Mouse (Mus musculus): ENCODE results near the gene Ube2f. TPM values are rescaled to one million over a fixed set of nuclear protein-coding genes. Genes with fewer than 3 reads are reported as not detected.

Gene Ube2f
- total RNA-seq, 1 experiment from 2014 or later, result 35.2 TPM

GRCm38 (mm10) chr1:91292101-91292825, 42.2 kb downstream of the Ube2f start:
- no peak for ATAC-seq (replicated peaks; ENCODE audit: low read depth, poor library complexity, severe bottlenecking)

- ATAC-seq (replicated peaks; ENCODE audit: low read depth, poor library complexity, severe bottlenecking), result no peak
Measured at GRCm38 (mm10) chr1:91295544-91295943, 45.4 kb downstream of the Ube2f start.

- ATAC-seq (replicated peaks; ENCODE audit: low read depth, poor library complexity, severe bottlenecking), result peak; percentile 98
Measured at GRCm38 (mm10) chr1:91297799-91298744, 48.0 kb downstream of the Ube2f start, which contains the start of gene Scly. Gene Scly (plus strand): TSS chr1:91298338.

GRCm38 (mm10) chr1:91299026-91299706, 49.1 kb downstream of the Ube2f start:
- ATAC-seq (replicated peaks; ENCODE audit: low read depth, poor library complexity, severe bottlenecking), result 0 out of 2 replicates have a peak, but pooled peaks have one; percentile 6

GRCm38 (mm10) chr1:91299707-91300426, 49.8 kb downstream of the Ube2f start:
- no peak for ATAC-seq (replicated peaks; ENCODE audit: low read depth, poor library complexity, severe bottlenecking)

DNA sequence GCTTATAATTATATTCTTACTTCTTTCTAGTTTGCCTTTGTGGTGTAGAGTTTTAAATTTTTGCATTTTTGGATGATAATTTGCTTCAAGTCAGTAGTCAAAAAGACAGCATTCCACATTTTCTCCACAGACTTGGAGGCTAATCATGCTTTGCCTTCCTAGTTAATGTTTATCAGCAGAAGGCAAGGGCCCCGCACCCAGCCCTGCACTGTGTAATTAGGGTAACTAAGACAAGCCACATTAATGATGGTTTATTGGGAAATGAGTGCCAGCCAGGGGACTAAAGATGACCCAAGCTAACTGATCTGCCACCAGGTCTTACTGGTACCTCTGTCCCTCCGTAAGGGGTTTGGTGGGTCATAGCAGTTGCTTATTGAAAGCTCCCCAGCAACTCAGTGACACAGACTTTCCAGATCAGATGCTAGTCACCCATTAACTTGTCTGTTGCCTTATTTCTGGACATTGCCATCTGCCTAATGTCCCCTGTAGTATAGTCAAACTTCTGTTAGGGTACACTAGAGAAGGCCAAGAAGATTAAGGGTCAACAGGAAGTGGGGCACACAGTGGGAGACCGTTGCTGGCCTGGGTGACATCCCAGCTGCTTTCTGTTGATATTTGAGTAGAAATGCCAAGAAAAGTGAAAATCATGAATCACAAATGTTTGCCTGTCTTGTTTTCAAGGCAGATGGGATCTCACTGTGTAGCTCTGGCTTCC, 51.3 kb downstream of the Ube2f start:
- ATAC-seq (replicated peaks; ENCODE audit: low read depth, poor library complexity, severe bottlenecking), result no peak

DNA sequence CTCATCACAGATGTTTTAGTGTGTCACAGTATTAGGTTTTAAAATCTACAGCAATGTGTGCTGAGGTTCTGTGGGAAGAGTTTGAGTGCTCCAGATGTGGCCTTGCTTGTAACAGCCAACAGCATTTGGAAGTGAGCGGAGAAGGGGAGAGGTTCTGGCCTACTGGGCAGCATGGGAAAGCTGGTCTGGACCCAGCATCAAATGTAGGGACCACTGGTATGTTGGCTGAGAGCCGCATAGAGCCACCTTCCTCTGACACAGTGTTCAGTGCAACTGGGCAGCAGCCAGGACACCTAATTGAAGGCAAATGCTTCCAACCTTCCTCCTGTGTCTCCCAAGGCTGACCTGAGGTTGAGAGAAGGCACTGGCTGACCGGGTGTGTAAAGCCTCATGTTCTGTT, 51.9 kb downstream of the Ube2f start:
- ATAC-seq (replicated peaks; ENCODE audit: low read depth, poor library complexity, severe bottlenecking), result no peak

DNA sequence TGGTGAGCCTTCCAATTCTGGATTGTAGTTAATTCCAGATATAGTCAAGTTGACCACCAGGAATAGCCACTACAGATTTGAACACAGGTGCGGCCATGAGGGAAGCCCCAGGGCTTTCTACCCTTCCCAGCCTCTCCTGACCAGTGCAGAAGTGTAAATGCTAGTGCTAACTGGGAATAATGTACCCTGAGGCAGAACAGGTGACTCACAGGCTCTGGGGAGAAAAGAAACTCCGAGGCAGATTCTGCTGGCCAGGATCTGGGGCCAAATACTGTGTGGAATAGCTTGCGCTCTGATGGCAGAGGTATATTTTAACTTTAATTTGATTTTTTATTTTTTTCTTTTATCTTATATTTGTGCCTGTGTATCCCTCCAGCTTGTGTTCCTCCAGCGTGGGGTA, 54.5 kb downstream of the Ube2f start:
- no peak for ATAC-seq (replicated peaks; ENCODE audit: low read depth, poor library complexity, severe bottlenecking)

DNA sequence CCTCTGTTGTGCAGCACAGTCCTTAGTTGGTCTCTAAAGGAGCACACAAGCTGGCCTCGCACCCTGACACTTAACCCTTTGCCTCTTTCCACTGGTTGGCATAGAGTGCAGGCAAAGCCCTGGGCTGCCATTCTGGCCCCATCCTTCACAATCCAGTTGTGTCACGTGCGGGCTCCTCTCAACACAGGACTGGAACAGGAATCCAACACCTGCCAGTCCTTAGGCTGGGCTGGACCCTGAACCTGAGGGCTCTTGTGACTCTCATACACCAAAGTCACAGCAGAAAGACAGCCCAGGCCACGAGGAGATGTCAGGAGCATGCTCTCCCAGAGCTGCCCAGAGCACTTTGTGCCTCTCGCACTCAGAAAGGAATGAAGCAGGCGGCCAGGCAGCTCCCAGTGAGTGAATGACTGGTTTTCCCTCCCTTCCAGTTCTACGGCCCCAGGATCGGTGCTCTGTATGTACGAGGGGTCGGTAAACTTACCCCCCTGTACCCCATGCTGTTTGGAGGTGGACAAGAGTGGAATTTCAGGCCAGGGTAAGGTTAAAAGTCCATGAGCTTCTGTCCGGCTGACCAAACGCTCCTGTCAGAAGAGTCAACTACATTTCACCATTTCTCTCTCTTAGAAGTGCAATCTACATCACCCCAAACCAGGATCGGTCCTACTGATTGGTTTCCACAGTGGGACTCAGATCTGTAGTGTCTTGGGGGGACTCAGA, 59.4 kb downstream of the Ube2f start:
- no peak for ATAC-seq (replicated peaks; ENCODE audit: low read depth, poor library complexity, severe bottlenecking)

DNA sequence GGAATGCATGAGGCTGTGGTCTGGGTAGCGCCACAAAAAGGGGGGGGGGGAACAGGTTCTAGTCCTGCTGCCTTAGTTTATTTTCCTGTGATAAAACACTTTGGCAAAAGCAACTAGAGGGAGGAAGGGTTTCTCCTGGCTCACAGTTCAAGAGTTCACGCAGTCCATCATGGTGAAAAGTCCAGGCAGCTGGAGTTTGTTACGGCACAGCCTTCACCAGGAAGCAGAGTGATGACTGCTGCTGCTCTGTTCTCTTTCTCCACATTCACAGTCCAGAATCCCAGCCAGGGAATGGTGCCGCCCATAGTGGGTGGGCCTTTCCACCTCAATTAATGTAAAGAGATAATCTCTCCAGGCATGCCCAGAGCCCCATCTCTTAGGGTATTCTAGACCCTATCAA, 62.2 kb downstream of the Ube2f start:
- no peak for ATAC-seq (replicated peaks; ENCODE audit: low read depth, poor library complexity, severe bottlenecking)

DNA sequence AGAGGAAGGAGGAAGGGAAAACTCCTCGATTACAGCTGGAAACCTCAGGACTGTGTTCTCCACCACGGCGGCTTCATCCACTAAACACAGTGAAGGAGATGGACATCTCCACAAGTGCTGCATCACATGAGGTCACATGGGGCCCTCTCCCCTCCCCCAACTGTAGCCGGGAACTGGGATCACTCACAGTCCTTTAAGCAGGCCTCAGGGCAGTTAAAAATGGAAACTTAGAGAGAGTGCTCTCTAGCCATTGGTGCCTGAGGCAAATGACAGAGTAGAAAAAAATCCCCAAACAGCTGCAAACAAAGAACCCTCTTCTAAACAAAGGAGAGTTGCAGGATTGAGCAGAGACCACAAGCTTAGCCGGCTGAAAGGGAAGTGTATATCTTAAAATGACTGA, 63.1 kb downstream of the Ube2f start:
- ATAC-seq (replicated peaks; ENCODE audit: low read depth, poor library complexity, severe bottlenecking), result no peak

GRCm38 (mm10) chr1:91317656-91318055, 67.6 kb downstream of the Ube2f start:
- ATAC-seq (replicated peaks; ENCODE audit: low read depth, poor library complexity, severe bottlenecking), result no peak

DNA sequence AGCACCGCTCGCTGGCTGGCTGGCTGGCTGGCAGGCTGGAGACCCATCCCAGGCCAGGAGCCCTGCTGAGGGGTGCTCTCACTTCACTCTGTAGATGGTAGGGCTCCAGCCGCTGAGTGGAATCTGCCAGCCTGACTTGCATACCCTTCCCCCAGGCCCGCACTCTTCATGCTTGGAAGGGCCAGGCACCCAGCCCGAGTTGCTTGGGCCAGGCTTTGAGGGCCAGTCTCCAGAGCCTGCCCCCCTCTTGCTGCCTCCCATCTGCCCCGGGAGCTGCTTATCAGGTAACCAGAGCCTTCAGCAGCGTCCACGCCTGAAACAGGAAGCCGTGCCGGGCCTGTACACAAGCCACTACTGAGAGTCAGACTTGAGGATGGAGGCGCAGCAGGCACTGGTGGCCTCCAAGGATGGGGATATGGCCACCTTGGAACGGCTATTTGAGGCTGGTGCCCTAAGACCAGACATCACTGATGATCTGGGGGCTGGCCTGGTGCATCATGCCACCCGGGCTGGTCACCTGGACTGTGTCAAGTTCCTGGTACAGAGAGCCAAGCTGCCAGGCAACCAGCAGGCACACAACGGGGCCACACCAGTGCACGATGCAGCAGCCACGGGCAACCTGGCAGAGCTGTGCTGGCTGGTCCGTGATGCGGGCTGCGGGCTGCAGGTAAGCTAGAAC, 71.8 kb downstream of the Ube2f start, which contains the start of gene Espnl:
Espnl (plus strand) TSS at position 316 of the 679 bp plus-strand sequence.
- peak; percentile 78 for ATAC-seq (replicated peaks; ENCODE audit: low read depth, poor library complexity, severe bottlenecking)

DNA sequence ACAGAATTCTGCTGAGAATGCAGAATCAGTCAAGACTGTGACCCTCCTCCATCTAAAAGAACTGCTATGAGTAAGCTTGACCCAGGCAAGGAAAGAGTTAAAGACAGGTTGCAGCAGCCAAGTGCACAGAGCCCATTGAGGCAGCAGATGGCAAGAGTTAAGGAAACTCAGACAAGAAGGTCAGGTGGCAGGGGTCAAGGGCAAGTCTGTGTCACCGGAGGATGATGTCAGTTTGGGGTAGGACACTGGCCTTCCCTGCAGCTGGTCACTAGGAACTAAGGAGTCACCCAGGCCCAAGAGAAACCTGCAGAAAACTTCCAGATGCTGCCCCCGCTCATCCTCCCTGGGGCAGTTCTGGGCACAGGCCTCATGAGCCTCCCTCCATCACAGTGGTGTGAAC, 74.5 kb downstream of the Ube2f start:
- ATAC-seq (replicated peaks; ENCODE audit: low read depth, poor library complexity, severe bottlenecking), result no peak

GRCm38 (mm10) chr1:91325488-91326042, 75.5 kb downstream of the Ube2f start:
- ATAC-seq (replicated peaks; ENCODE audit: low read depth, poor library complexity, severe bottlenecking), result no peak

- ATAC-seq (replicated peaks; ENCODE audit: low read depth, poor library complexity, severe bottlenecking), result no peak
Measured at GRCm38 (mm10) chr1:91332102-91332501, 82.0 kb downstream of the Ube2f start.

GRCm38 (mm10) chr1:91333582-91333981, 83.5 kb downstream of the Ube2f start:
- ATAC-seq (replicated peaks; ENCODE audit: low read depth, poor library complexity, severe bottlenecking), result no peak

DNA sequence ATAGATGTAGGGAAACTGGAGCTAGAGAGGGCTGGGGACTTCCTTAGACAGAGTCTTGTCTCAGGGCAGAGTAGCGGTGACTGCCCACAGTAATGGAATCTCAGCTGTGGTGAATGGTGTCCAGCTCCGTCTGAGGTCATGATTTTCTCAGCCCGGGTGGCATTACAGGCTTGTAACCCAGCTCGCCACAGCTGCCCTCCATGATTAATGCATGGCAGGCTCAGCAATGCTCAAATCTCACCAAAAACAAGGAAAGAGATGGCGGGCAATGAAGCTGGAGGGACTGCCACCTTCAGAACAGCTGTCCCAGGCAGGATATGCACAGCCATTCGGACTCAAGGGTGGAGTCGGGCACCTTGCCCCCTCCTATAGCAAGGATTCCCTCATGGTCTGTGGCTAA, 87.3 kb downstream of the Ube2f start:
- no peak for ATAC-seq (replicated peaks; ENCODE audit: low read depth, poor library complexity, severe bottlenecking)
